Mouse (Mus musculus): ENCODE results near the gene Arl15.

- TF ChIP-seq CTCF (IDR thresholded peaks at IDR 0.05) (no peak), POLR2A (IDR thresholded peaks at IDR 0.05; ENCODE audit: insufficient read depth, low read depth, low read length) (no peak)
Observed at GRCm38 (mm10) chr13:114061234-114061633, 266.9 kb downstream of the Arl15 start.

All from heart, adult 2 months (tissue).